Mouse (Mus musculus): ENCODE results near the gene Pdk2.

The Pdk2 gene

GRCm38 (mm10) chr11:94985140-94985539 is 56.0 kb downstream of the Pdk2 start:
- no peak for DNase-seq

- no peak for DNase-seq
Measured at GRCm38 (mm10) chr11:94979462-94980179, 61.5 kb downstream of the Pdk2 start.

- DNase-seq = peak; percentile 97
Measured at GRCm38 (mm10) chr11:94978947-94979346, 62.2 kb downstream of the Pdk2 start.

GRCm38 (mm10) chr11:94978178-94978915 is 62.8 kb downstream of the Pdk2 start:
- no peak for DNase-seq
